Mouse (Mus musculus) frontal cortex, postnatal 36 days (tissue): ENCODE measurements around the gene Spata32.
A peak's percentile ranks its signal among the peaks of the same experiment; 100 is the strongest.

ENCODE experiments used
- DNase-seq, 2 experiments: peaks; one replicate each; pipeline ENCODE4 v3.0.0; 2022; ENCODE audit warnings: low spot score in 2 of 2

The Spata32 gene

DNA sequence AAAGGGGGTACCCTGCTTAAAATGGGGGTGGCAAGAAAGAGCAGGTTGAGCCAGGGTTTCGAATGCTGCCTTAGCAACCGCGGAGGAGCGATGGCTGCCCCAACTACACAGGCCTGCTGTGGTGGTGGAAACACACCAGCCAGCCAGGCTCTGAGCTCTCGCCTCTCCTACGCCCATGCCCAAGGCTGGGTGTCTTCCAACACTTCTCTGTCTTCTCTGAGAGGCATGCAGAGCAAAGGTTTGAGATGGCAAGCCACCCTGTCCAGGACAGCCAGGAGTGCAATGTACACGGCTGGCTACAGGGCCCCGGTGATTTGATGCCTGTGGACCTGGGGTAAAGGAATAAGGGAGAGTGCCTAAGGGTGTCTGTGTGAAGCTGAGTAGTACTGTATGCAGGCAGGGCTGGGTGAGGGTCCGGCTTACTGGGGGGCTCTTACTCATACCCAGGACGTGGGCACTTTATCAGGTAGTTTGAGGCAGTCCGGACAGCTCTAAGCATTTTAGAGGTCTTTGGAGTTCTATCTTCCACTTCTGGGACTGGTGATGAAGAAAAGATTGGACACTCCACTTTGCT, 44.4 kb downstream of the Spata32 start:
- peak in 1 of 2 experiments; percentile 70 for DNase-seq

DNA sequence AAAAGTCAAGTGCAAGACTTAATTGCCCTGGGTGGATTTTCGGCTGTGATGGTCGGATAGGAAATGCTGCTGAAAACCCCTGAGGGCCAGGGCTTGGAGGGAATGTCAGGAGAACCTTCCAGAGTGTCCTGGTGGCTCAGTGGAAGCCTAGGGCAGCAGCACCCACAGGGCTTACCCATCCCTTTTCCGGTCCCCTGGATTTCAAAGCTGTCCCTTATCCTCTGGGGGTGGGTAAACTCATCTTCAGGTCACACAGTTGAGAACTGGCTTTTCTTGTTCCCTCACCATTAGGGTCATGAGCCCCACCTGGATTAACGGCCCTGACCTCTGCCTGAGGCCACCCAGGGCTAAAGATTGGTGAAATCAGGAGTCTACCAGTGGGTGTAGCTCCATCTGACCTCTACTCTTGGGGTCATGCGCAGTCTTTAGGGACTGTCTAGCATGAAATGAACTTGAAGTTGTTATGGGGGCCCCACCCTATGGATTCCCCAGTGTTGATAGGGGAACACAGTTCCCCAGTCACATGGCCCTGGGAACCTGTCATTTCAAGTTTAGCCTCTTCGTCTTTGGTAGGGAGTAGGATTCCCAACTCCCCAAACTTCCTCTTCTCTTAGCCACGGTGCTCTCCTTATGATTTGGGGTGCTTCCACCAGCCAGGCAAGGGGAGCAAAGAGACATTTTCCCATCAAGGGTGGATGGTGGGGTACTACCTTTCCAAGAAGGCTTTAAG, 45.0 kb downstream of the Spata32 start:
- DNase-seq = no peak

DNA sequence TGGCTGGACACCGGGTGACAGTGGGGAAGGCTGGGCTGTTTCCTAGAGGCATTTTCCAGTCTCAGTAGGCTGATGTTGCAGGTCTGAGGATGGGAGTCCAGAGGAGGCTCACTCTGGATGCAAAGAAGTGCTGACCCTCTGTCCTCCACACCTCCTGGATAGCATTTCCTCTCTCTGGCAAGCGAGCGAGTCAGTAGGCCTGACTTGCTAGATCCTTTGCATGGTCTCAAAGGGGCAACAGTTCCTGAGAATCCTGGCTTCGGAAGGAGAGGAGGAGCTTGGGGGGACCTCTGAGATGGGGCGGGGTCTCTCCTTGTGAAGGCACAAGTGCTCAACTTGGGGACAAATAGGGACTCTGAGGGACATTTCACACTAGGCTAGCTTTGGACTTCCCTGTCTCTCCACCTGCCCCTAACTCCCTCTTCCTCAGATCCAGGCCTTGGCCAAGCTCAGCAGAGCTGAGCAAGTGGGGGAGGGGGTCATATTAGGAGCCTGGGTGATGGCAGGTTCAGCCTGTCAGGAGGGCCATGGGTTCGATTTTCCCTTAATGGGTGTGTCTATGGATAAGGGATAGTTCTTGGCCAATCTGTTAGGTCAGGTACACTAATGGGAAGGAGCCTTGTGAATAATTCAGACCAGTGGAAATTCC, 45.7 kb downstream of the Spata32 start:
- DNase-seq = no peak

DNA sequence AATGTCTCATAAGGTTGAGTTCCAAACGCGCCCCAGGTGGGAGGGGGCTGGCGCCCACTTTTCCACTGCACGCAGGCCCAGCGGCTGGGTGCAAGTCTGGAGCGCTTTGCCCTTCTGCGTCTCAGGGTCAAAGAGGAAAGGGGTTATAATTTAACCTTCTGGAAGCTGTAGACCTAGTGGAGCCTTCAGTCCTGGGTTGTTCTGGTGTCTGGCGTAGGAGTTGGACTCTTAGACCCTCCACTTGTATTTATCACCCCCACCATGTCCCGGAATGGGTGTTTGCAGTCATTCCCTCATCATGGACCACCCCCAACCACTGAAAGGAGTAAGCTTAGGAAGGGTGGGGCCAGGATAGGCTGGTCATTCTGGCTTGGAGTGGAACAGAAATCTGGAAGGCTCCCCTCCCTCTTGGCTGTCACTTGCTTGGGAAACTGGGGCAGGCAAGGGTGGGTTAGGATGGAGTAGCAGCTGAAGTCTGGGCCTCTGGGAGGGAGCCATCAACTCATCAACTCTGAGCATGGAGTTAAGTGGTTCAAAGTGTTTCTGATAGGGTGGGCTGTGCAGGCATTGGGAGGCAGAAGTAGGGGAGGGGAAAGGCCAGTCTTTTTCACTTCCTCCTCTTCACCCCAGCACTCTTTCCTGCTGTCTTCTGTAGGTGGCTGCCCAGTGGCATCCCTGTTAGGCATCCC, 46.4 kb downstream of the Spata32 start:
- peak in 1 of 2 experiments; percentile 29 for DNase-seq

DNA sequence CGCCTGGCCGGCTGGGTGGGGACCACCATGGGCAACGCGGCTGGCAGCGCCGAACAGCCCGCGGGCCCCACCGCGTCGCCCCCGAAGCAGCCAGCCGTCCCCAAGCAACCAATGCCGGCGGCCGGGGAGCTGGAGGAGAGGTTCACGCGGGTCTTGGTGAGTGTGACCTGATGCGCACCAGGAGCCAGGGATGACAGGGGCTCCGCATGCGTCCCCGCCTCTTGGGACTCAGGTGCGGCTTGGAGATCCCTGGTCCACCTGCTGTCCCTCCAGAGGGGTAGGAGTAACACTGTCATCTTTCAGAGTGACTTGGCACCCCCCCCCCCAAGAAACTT, 47.0 kb downstream of the Spata32 start:
- DNase-seq = no peak

DNA sequence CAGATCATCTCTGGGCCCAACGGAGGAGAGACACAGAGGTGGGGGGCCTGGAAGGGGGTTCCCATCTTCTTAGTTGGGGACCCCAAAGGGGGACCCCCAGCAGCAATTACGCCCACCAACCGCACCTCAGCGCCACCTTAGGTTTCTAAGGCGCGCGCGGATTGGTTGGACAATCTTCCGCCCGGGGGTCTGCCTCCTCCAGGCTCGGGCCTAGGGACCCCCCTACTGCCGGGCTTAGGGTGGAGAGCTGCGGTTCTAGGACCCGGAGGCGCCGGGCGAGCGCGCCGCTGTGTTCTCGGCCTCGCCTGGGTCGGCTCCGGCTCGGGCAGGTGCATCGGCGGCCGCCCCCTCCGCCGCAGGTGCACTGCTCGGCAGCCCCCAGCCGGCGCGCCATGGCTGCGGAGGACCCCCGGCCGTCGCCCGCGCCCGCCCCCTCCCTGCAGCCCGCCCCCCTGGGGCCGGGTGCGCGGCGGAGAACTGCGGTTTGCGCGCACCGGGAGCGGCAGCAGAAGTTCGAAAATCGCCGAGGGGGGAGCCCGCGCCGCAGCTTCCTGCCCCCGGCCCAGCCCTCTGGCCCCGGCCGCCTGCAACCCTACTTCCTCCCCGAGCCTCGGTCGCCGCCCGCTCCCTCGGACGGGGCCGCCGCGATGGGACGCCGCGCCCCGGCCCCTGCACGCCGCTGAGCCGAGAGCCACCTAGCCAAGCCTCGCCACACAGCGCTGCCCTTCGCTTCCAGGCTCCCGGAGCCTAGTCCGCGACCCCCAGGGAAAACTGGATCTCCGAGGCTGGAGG, 47.5 kb downstream of the Spata32 start, which contains the start of gene Fmnl1:
TSS of gene Fmnl1 (plus strand) at position 614 of the 792 bp plus-strand sequence.
- peak; percentile 42 to 49 for DNase-seq

DNA sequence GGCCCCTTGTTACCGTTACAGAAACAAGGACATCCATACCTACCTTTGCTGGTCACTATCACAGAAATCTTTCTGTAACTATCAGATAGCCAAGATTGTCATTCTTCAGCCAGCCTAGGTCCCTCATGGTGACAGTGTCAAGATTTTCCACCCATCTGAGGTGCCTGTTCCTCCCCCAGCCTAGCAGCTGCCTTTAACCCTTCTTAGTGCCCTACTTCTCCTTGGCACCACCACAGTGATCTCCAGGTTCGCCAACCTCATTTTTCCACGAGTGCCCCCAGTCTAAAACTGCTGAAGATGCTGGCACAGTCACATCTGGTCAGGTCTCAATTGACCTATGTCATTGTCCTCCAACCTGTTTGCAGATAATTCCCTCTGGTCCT, 48.1 kb downstream of the Spata32 start:
- no peak for DNase-seq

DNA sequence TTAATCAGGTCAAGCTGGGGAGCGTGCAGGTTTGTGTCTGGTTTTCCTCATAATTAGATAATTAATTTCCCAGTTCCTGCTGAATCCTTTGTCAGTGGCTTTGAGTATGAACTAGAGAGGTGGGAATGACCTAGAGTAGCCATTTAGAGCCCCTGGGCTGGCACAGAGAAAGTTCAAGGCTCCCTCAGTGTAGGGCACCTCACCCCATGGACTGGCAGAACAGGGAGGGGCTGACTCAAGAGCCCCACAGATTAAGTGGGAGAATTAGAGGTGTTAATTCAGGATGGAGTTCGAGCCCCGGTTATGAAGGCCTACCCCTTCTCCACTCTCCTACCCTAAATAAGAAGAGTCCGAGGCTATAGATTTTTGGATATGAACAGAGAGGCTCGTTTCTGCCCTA, 48.6 kb downstream of the Spata32 start:
- no peak for DNase-seq

DNA sequence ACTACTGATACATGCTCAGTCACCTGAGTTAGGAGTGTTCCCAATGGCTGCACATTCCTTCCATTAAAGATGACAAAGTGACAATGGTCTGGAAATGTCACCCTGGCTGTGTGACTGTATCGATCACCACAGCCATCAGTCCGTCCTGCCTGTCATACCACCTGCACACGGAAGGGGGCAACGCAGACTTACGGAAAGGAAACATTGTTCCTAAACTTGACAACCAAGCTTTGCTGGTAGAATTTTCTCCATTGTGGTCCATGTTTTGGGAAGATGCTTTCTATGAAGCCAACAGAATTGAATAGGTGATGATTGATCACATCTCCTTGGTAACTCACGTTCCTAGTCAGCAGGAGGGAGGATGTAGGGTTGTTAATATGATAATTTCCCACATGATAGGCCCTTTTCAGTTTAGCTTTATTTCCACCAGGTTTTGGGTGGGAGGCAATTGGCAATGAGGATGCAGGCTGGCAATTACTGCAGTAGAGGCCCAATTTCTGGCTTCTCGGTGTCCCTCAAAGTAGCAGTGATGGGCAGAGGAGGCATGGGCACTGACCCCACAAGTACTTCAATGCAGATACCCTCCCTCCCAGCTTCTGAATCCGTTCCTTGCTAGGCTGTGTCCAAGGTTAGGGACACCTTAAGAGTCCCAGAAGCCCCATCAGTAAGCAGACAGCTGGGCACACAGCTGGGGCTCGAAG, 49.4 kb downstream of the Spata32 start:
- peak; percentile 75 to 84 for DNase-seq

DNA sequence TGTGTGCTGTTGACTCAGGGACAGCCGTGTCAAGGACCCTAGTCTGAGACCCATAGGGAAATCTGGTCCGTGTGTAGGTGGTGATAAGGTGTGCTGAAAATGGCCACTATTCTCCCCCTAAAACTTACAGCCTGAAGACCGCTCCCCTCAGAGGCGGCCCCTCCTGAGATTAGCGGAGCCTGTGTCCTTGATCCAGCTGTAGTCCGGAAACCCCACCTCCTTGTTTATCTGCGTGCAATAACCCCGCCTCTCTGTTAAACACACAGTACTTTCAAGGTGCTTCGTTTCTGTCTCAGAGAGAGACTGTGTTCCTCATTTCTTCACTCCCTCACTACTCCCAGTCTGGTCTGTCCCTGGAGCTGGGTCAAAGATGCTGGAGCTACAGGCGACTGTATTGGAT, 53.8 kb downstream of the Spata32 start:
- DNase-seq = no peak

DNA sequence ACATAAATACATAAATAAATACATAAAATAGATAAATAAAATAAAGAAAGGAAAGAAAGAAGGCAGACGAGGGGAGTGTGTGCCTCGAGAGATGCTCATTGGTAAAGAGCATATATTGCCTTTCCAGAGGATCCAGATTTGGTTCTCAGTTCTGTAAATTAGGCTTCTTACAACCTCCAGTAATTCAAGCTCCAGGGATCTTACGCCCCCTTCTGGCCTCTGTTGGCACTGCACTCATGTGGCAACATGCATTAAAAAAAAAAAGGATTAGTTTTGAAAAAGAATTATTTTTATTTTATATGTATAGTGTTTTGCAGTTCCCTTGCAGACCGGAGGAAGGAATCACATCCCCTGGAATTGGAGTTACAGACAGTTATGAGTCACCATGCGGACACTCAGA, 56.1 kb downstream of the Spata32 start:
- no peak for DNase-seq

DNA sequence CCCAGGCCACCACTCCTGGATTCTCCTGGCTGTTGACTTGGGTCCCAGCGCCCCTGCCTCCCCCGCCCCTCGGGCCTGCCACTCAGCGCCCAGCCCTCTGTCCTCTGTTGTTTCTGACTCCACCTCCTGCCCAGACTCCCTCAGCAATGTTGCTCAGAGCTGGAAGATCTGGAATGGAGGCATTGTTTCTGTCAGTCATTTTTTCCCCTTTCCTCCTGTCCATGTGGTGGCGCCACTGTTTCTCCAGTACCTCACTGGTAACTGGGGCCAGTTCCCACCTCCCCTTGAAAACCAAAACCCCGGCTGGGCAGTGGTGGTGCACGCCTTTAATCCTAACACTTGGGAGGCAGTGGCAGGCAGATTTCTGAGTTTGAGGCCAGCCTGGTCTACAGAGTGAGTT, 56.8 kb downstream of the Spata32 start:
- no peak for DNase-seq

DNA sequence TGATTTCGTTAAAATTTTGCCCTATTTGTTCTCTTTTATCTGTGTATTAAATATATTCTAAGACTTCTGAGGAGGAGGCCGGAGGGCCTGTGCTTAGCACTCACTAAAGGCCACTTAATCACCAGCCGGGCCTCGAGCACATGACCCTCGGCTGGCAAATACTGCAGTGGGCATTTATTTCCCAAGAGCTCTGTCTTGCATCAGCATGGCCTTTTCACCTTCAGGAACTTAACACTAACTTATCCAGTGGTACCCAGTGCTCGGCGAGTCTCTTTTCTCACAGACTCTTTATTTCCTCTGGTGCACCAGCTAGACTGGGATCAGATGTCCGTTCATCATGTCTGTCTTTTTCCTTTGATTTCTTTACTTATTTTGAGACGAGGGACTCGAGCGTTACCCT, 57.5 kb downstream of the Spata32 start:
- DNase-seq = no peak

DNA sequence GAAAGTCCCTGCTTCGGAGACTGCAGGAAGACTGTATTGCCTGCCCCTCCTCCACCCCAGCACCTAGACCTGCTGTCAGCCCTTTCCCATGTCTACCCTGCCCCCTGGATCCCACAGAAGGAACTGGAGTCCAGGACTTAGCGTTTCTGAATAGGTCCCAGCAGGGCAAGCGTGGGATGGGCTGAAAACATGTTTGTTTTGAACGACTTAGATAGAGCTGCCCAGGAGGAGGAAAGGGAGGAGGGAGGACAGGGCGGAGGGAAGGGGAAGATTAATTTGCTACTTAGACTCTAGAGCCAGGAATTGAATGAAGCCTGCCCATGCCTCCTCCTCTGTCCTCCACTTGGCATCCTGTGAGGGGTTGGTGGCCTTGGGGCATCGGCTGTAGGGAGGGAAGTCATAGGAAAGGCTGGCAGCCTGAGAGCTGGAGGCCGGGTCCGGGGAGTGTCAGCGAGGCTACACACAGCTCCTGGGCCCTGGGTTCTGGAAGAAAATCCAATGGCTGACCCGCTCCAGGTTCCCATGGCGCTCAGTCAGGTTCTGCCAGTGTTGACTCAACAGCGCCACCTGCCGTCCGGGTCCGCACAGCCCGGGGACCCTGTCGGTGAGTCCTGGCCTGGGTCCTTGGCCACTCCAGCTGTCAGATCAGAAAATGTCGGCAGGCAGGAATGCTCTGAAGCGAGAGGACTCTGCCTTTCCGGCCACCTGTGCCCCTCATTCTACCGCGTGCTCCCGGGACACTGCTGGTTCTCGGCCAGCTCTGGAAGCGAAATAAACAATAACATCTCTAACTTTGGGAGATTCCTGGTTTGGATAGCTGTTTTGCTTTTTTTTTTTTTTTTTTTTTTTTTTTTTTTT, 59.4 kb downstream of the Spata32 start:
- DNase-seq = peak; percentile 93 to 95
